Mouse (Mus musculus) left cerebral cortex, adult 18-20 months (tissue): ENCODE measurements around the gene Mlip. TPM values are rescaled to one million over a fixed set of nuclear protein-coding genes. Genes with fewer than 3 reads are reported as not detected.
A peak's percentile ranks its signal among the peaks of the same experiment; 100 is the strongest.

Experiments
- DNase-seq, 2 experiments: peaks; one replicate each; pipeline ENCODE4 v3.0.0; 2021 to 2022; ENCODE audit warnings: low spot score in 2 of 2, mixed read lengths in 1 of 2
- total RNA-seq, 2 experiments: library from RNA; stranded (reverse); gene quantifications; 2 replicates each; pipeline ENCODE4 v1.2.3; 2021

Gene Mlip
- total RNA-seq, 2 experiments from 2014 or later: 118 to 137 TPM

- no peak for DNase-seq
These were observed 6.7 kb upstream of the Mlip start for GRCm38 (mm10) chr9:77359278-77359973.

- no peak for DNase-seq
These were observed 1.2 kb upstream of the Mlip start for GRCm38 (mm10) chr9:77353942-77354341.

GRCm38 (mm10) chr9:77347704-77348103 is 5.1 kb downstream of the Mlip start:
- no peak for DNase-seq

GRCm38 (mm10) chr9:77344318-77344717 is 8.5 kb downstream of the Mlip start:
- DNase-seq: no peak

GRCm38 (mm10) chr9:77340159-77340862 is 12.5 kb downstream of the Mlip start:
- DNase-seq: peak; percentile 24 to 29

GRCm38 (mm10) chr9:77339571-77340148 is 13.1 kb downstream of the Mlip start:
- peak; percentile 2 to 6 for DNase-seq

- no peak for DNase-seq
These were observed 17.4 kb downstream of the Mlip start for GRCm38 (mm10) chr9:77335370-77335769.

GRCm38 (mm10) chr9:77318346-77318745 is 34.4 kb downstream of the Mlip start:
- no peak for DNase-seq

- no peak for DNase-seq
These were observed 42.2 kb downstream of the Mlip start for GRCm38 (mm10) chr9:77310548-77310947.

- no peak for DNase-seq
These were observed 47.4 kb downstream of the Mlip start for GRCm38 (mm10) chr9:77305417-77305816.

- peak in 1 of 2 experiments; percentile 36 for DNase-seq
These were observed 50.4 kb downstream of the Mlip start for GRCm38 (mm10) chr9:77302340-77302739.

GRCm38 (mm10) chr9:77287958-77288357 is 64.8 kb downstream of the Mlip start:
- no peak for DNase-seq

GRCm38 (mm10) chr9:77279371-77279770 is 73.4 kb downstream of the Mlip start:
- DNase-seq: no peak

GRCm38 (mm10) chr9:77278055-77278454 is 74.7 kb downstream of the Mlip start:
- no peak for DNase-seq

- DNase-seq: no peak
These were observed 75.5 kb downstream of the Mlip start for GRCm38 (mm10) chr9:77277270-77277669.

- DNase-seq: no peak
These were observed 76.2 kb downstream of the Mlip start for GRCm38 (mm10) chr9:77276451-77277154.

- DNase-seq: no peak
These were observed 80.0 kb downstream of the Mlip start for GRCm38 (mm10) chr9:77272727-77273126.

GRCm38 (mm10) chr9:77265268-77266017 is 87.3 kb downstream of the Mlip start:
- peak; percentile 47 to 55 for DNase-seq

- DNase-seq: no peak
These were observed 93.7 kb downstream of the Mlip start for GRCm38 (mm10) chr9:77259052-77259451.

GRCm38 (mm10) chr9:77258265-77258664 is 94.5 kb downstream of the Mlip start:
- no peak for DNase-seq

GRCm38 (mm10) chr9:77254514-77254913 is 98.3 kb downstream of the Mlip start:
- DNase-seq: no peak
